Mouse (Mus musculus) ZHBTc4 (cell line): ENCODE measurements around the gene D430041D05Rik.

Source experiments
- DNase-seq: peaks from one replicate; pipeline ENCODE4 v3.0.0-alpha.2; 2011; ENCODE audit warnings: low read depth, low spot score

Gene D430041D05Rik

GRCm38 (mm10) chr2:104408351-104408750 lies 2.5 kb downstream of the D430041D05Rik start:
- DNase-seq, result no peak

GRCm38 (mm10) chr2:104407913-104408312 lies 2.9 kb downstream of the D430041D05Rik start:
- DNase-seq, result no peak

GRCm38 (mm10) chr2:104404036-104404435 lies 6.8 kb downstream of the D430041D05Rik start:
- DNase-seq, result no peak

- DNase-seq, result no peak
These were observed 12.0 kb downstream of the D430041D05Rik start for GRCm38 (mm10) chr2:104398651-104399290.

GRCm38 (mm10) chr2:104395961-104396360 lies 14.9 kb downstream of the D430041D05Rik start:
- no peak for DNase-seq

- DNase-seq, result peak; percentile 43
These were observed 16.0 kb downstream of the D430041D05Rik start for GRCm38 (mm10) chr2:104394769-104395168.

GRCm38 (mm10) chr2:104392700-104393312 lies 18.0 kb downstream of the D430041D05Rik start:
- DNase-seq, result no peak

GRCm38 (mm10) chr2:104389231-104389630 lies 21.6 kb downstream of the D430041D05Rik start:
- peak; percentile 30 for DNase-seq

- no peak for DNase-seq
These were observed 24.9 kb downstream of the D430041D05Rik start for GRCm38 (mm10) chr2:104385941-104386340.

GRCm38 (mm10) chr2:104383589-104383988 lies 27.2 kb downstream of the D430041D05Rik start:
- no peak for DNase-seq

GRCm38 (mm10) chr2:104382813-104383212 lies 28.0 kb downstream of the D430041D05Rik start:
- no peak for DNase-seq

- DNase-seq, result no peak
These were observed 31.5 kb downstream of the D430041D05Rik start for GRCm38 (mm10) chr2:104379304-104379703.

GRCm38 (mm10) chr2:104378791-104379190 lies 32.0 kb downstream of the D430041D05Rik start:
- no peak for DNase-seq

GRCm38 (mm10) chr2:104377990-104378389 lies 32.8 kb downstream of the D430041D05Rik start:
- DNase-seq, result peak; percentile 11

- DNase-seq, result peak; percentile 74
These were observed 38.7 kb downstream of the D430041D05Rik start for GRCm38 (mm10) chr2:104372156-104372555.

GRCm38 (mm10) chr2:104371606-104372130 lies 39.1 kb downstream of the D430041D05Rik start:
- peak; percentile 80 for DNase-seq

- no peak for DNase-seq
These were observed 42.9 kb downstream of the D430041D05Rik start for GRCm38 (mm10) chr2:104367836-104368298.

GRCm38 (mm10) chr2:104367291-104367690 lies 43.5 kb downstream of the D430041D05Rik start:
- peak; percentile 21 for DNase-seq

GRCm38 (mm10) chr2:104359305-104359704 lies 51.5 kb downstream of the D430041D05Rik start:
- no peak for DNase-seq

GRCm38 (mm10) chr2:104358881-104359280 lies 51.9 kb downstream of the D430041D05Rik start:
- DNase-seq, result no peak

- no peak for DNase-seq
These were observed 54.3 kb downstream of the D430041D05Rik start for GRCm38 (mm10) chr2:104356531-104356930.

- no peak for DNase-seq
These were observed 56.7 kb downstream of the D430041D05Rik start for GRCm38 (mm10) chr2:104354117-104354516.

GRCm38 (mm10) chr2:104352204-104352493 lies 58.7 kb downstream of the D430041D05Rik start:
- no peak for DNase-seq
